Comparison of ENCODE assay signal across 8 mouse cellular contexts in the genomic region with DNA sequence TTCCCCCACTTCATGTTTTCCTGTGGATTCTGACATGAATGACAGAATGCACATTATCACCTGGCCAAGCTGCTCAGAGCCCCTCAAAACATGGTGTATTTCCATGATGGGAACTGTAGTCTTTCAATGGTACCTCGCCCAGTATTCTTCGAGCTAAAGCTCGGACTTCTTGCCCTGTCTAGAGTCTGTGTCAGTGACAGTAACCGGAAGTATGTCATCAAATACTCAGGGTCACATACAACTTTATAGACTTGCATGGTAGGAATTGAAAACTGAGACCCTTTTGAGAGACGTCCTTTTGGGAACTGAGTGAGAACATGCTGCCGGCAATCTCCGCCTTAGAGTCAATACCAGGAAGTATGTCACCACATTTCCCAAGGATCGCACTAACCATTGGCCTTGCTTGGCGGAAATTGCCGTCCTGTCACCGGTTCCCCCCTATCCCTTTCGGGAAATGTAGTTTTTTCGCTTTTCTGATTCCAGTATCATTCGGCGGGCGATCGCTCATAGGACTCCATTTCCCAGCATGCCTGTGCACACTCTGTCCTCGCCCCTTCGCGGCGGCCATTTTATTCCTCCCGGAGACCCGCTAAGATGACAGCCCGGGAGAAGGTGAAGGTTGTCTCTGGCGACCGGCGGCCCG. TPM values are rescaled to one million over a fixed set of nuclear protein-coding genes. Genes with fewer than 3 reads are reported as not detected.
DNase-seq lines count a peak whose midpoint lies in the region; ATAC-seq and TF ChIP-seq lines count a peak whose summit lies in the region.

Gene Fem1a, plus strand, starts transcription at position 572 of the 643 bp plus-strand sequence.

- peak within 1 kb of the TSS; percentile 57 for H3K9ac ChIP-seq in hindbrain, postnatal 0 days (replicated peaks; ENCODE audit: low read length)

- DNase-seq in ZHBTc4 (ENCODE audit: low read depth, low spot score), result peak; percentile 99
- DNase-seq in gastrocnemius, adult 2 months, result peak; percentile 94
- peak; percentile 98 for DNase-seq in hindbrain, postnatal 0 days (ENCODE audit: low spot score)
- DNase-seq in left cerebral cortex, adult 2 months (ENCODE audit: extremely low spot score in 1 of 2, low spot score in 2 of 2), result peak; percentile 90 to 93
- peak; percentile 95 for DNase-seq in right cerebral cortex, adult 2 months (ENCODE audit: low spot score in 2 of 2)
- DNase-seq in urinary bladder, postnatal 25 days (ENCODE audit: low spot score), result peak; percentile 68

- peak within 1 kb of the TSS; percentile 87 for H3K4me3 ChIP-seq in gastrocnemius, adult 2 months
- peak within 1 kb of the TSS; percentile 59 for H3K4me3 ChIP-seq in hindbrain, postnatal 0 days (ENCODE audit: low read length)
- peak within 1 kb of the TSS; percentile 90 for H3K4me3 ChIP-seq in left cerebral cortex, adult 2 months

- H3K9me3 ChIP-seq in hindbrain, postnatal 0 days (ENCODE audit: low read length), result no peaks in the 10 kb centered on the region

- no peak for TF ChIP-seq CTCF in gastrocnemius, adult 2 months (IDR thresholded peaks at IDR 0.05)
- no peak for TF ChIP-seq CTCF in hindbrain, postnatal 0 days (IDR thresholded peaks at IDR 0.05; ENCODE audit: low read depth)
- no peak for TF ChIP-seq CTCF in left cerebral cortex, adult 2 months (IDR thresholded peaks at IDR 0.05)

- no peaks in the 10 kb centered on the region for H3K27me3 ChIP-seq in hindbrain, postnatal 0 days (ENCODE audit: insufficient read depth, low read length)

- intact Hi-C loops in gastrocnemius, adult 2 months (cut with DNase I), result loop anchor here (10.0 kb wide), 1 partner anchor 292 kb away; no protein-coding TSS in a partner anchor
- intact Hi-C loops in left cerebral cortex, adult 2 months (cut with DNase I), result loop anchor here (1.0 kb wide), 1 partner anchor 38 kb away; the partner anchor contains the start of gene Dpp9

- H3K4me1 ChIP-seq in hindbrain, postnatal 0 days (ENCODE audit: insufficient read depth, low read length), result no peaks in the 10 kb centered on the region

- ATAC-seq in common myeloid progenitor, adult 5-6 weeks (replicated peaks; ENCODE audit: low read depth, poor library complexity, severe bottlenecking), result peak; percentile 87
- ATAC-seq in hindbrain, postnatal 0 days, result peak; percentile 94
- ATAC-seq in megakaryocyte, adult 5-6 weeks (ENCODE audit: poor library complexity, severe bottlenecking), result peak; percentile 82

- H3K27ac ChIP-seq in gastrocnemius, adult 2 months, result peak within 1 kb of the TSS; percentile 98
- peak within 1 kb of the TSS; percentile 93 for H3K27ac ChIP-seq in hindbrain, postnatal 0 days
- peak within 1 kb of the TSS; percentile 98 for H3K27ac ChIP-seq in left cerebral cortex, adult 2 months

- H3K36me3 ChIP-seq in hindbrain, postnatal 0 days (ENCODE audit: insufficient read depth, low read length), result peaks cover 14% of the 10 kb centered on the region

- under 1% methylated on average over 28 of the region's 28 CpGs for WGBS in hindbrain, postnatal 0 days

- peak within 1 kb of the TSS; percentile 78 for H3K4me2 ChIP-seq in hindbrain, postnatal 0 days (ENCODE audit: low read depth, low read length)

RNA-seq across cellular contexts. Expression of gene Fem1a, which starts in this region (rescaled TPM):
- 15.1 and 17.1 TPM in 2 replicates for total RNA-seq in common myeloid progenitor, adult 5-6 weeks (2017)
- 100 to 1,000 TPM; 165 to 176 TPM for total RNA-seq in gastrocnemius, adult 2 months (2021)
- 47.0 and 49.2 TPM in 2 replicates for total RNA-seq in hindbrain, postnatal 0 days (2014; rRNA removed)
- polyA plus RNA-seq in hindbrain, postnatal 0 days (2015; fragmentation: Nextera tagmentation; extraction: Ambion mirVana), result 15.1 and 15.7 TPM in 2 replicates
- 10 to 100 TPM; 31.8 to 34.6 TPM for total RNA-seq in left cerebral cortex, adult 2 months (2021)
- total RNA-seq in megakaryocyte, adult 5-6 weeks (2015), result 10.2 and 11.8 TPM in 2 replicates
- 15.7 and 16.9 TPM in 2 replicates for total RNA-seq in megakaryocyte, adult 5-6 weeks (2017)

Comparison
In these comparisons a context has a peak if more than half of its experiments do, and no peak if none do; other contexts are left out.
1. Peak in every context shown above with its lines: DNase-seq, ATAC-seq, H3K4me3 ChIP-seq and H3K27ac ChIP-seq.